Mouse (Mus musculus): ENCODE results near the gene Slc30a4. TPM values are rescaled to one million over a fixed set of nuclear protein-coding genes. Genes with fewer than 3 reads are reported as not detected.

The Slc30a4 gene
- polyA plus RNA-seq (2015; fragmentation: Nextera tagmentation; extraction: Ambion mirVana), result 8.2 and 8.3 TPM in 2 replicates

GRCm38 (mm10) chr2:122702181-122703036 is at the start of gene Slc30a4:
Gene Slc30a4 (minus strand): TSS chr2:122702663.
- H3K4me2 ChIP-seq (ENCODE audit: low read length), result peak within 1 kb of the TSS; percentile 94
- peak within 1 kb of the TSS; percentile 35; the same call in 1 of the 2 replicates for H3K27ac ChIP-seq (ENCODE audit: low read length)
- H3K4me1 ChIP-seq (replicated peaks; ENCODE audit: control insufficient read depth, insufficient read depth, low read length), result peaks cover 18% of the 10 kb centered on the region
- no peaks in the 10 kb centered on the region for H3K36me3 ChIP-seq (ENCODE audit: control insufficient read depth, insufficient read depth)
- H3K9ac ChIP-seq (replicated peaks; ENCODE audit: low read depth, low read length), result peak within 1 kb of the TSS; percentile 85
- H3K4me3 ChIP-seq (replicated peaks; ENCODE audit: low read length), result peak within 1 kb of the TSS; percentile 76
- no peaks in the 10 kb centered on the region for H3K9me3 ChIP-seq (ENCODE audit: control insufficient read depth, low read length)
- peak; percentile 98 for ATAC-seq
- peaks cover 5% of the 10 kb centered on the region; the same call in 1 of the 2 replicates for H3K27me3 ChIP-seq (replicated peaks; ENCODE audit: control insufficient read depth, insufficient read depth, low read length)
- under 1% methylated on average over 93 of the region's 111 CpGs for WGBS

- Histone ChIP-seq H3K9ac (replicated peaks; ENCODE audit: low read depth, low read length) (no peak overlapping the region), H3K9me3 (ENCODE audit: control insufficient read depth, low read length) (no peaks in the 10 kb centered on the region), H3K27me3 (replicated peaks; ENCODE audit: control insufficient read depth, insufficient read depth, low read length) (no peaks in the 10 kb centered on the region), H3K27ac (ENCODE audit: low read length) (no peak overlapping the region), H3K36me3 (ENCODE audit: control insufficient read depth, insufficient read depth) (peaks cover 17% of the 10 kb centered on the region), H3K4me2 (ENCODE audit: low read length) (no peak overlapping the region), H3K4me1 (replicated peaks; ENCODE audit: control insufficient read depth, insufficient read depth, low read length) (no peaks in the 10 kb centered on the region), H3K4me3 (replicated peaks; ENCODE audit: low read length) (no peak overlapping the region)
- no peak for ATAC-seq
- WGBS, result 93% methylated on average over 9 of the region's 9 CpGs
These were observed 44.0 kb upstream of the Slc30a4 start for GRCm38 (mm10) chr2:122746461-122746860.

DNA sequence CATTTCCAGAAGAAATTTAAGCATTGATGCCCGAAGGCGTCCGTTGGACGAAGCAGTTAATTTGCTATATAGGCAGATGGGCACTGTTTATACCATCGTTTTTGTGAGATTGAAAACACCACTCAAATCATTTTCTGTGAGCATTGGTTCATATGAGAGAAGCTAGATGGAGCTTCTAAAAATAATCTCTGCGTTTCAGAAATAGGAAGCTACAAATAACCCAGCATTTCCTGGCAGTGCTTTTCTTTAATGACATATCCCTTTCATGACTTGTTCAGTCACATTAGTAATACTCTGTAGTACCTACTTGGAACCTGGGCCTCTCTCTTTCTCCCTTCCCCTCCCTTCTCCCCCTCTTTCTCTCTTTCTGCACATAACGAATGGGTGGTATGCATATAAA is 36.6 kb upstream of the Slc30a4 start:
- H3K4me2 ChIP-seq (ENCODE audit: low read length), result peak overlapping the region; percentile 88
- ATAC-seq, result no peak
- H3K4me1 ChIP-seq (replicated peaks; ENCODE audit: control insufficient read depth, insufficient read depth, low read length), result peaks cover 13% of the 10 kb centered on the region
- H3K27ac ChIP-seq (ENCODE audit: low read length), result peak overlapping the region; percentile 95
- H3K27me3 ChIP-seq (replicated peaks; ENCODE audit: control insufficient read depth, insufficient read depth, low read length), result peaks cover 6% of the 10 kb centered on the region; the same call in 1 of the 2 replicates
- 29% methylated on average over 7 of the region's 7 CpGs for WGBS
- H3K36me3 ChIP-seq (ENCODE audit: control insufficient read depth, insufficient read depth), result 0 out of 2 replicates have a peak, but pooled peaks cover 5% of the 10 kb centered on the region
- peak overlapping the region; percentile 98 for H3K9ac ChIP-seq (replicated peaks; ENCODE audit: low read depth, low read length)
- no peaks in the 10 kb centered on the region for H3K9me3 ChIP-seq (ENCODE audit: control insufficient read depth, low read length)
- H3K4me3 ChIP-seq (replicated peaks; ENCODE audit: low read length), result peak overlapping the region; percentile 98

- H3K27me3 ChIP-seq (replicated peaks; ENCODE audit: control insufficient read depth, insufficient read depth, low read length), result peaks cover 6% of the 10 kb centered on the region; the same call in 1 of the 2 replicates
- H3K4me1 ChIP-seq (replicated peaks; ENCODE audit: control insufficient read depth, insufficient read depth, low read length), result peaks cover 13% of the 10 kb centered on the region
- peak within 1 kb of the TSS; percentile 98 for H3K9ac ChIP-seq (replicated peaks; ENCODE audit: low read depth, low read length)
- H3K36me3 ChIP-seq (ENCODE audit: control insufficient read depth, insufficient read depth), result 0 out of 2 replicates have a peak, but pooled peaks cover 3% of the 10 kb centered on the region
- H3K4me3 ChIP-seq (replicated peaks; ENCODE audit: low read length), result peak within 1 kb of the TSS; percentile 98
- peak within 1 kb of the TSS; percentile 95 for H3K27ac ChIP-seq (ENCODE audit: low read length)
- peak within 1 kb of the TSS; percentile 88 for H3K4me2 ChIP-seq (ENCODE audit: low read length)
- peak; percentile 96 for ATAC-seq
- H3K9me3 ChIP-seq (ENCODE audit: control insufficient read depth, low read length), result no peaks in the 10 kb centered on the region
- WGBS, result under 1% methylated on average over 56 of the region's 59 CpGs
These were observed 35.7 kb upstream of the Slc30a4 start, which contains the start of gene Bloc1s6 for GRCm38 (mm10) chr2:122737894-122738830. Gene Bloc1s6 (plus strand): TSS chr2:122738503.

GRCm38 (mm10) chr2:122731456-122731855 is 29.0 kb upstream of the Slc30a4 start:
- H3K9ac ChIP-seq (replicated peaks; ENCODE audit: low read depth, low read length), result no peak overlapping the region
- peaks cover 6% of the 10 kb centered on the region; the same call in 1 of the 2 replicates for H3K27me3 ChIP-seq (replicated peaks; ENCODE audit: control insufficient read depth, insufficient read depth, low read length)
- no peaks in the 10 kb centered on the region for H3K9me3 ChIP-seq (ENCODE audit: control insufficient read depth, low read length)
- ATAC-seq, result no peak
- H3K4me3 ChIP-seq (replicated peaks; ENCODE audit: low read length), result no peak overlapping the region
- no peak overlapping the region for H3K27ac ChIP-seq (ENCODE audit: low read length)
- 62% methylated on average over 2 of the region's 2 CpGs for WGBS
- H3K4me1 ChIP-seq (replicated peaks; ENCODE audit: control insufficient read depth, insufficient read depth, low read length), result no peaks in the 10 kb centered on the region
- H3K36me3 ChIP-seq (ENCODE audit: control insufficient read depth, insufficient read depth), result no peaks in the 10 kb centered on the region
- no peak overlapping the region for H3K4me2 ChIP-seq (ENCODE audit: low read length)

DNA sequence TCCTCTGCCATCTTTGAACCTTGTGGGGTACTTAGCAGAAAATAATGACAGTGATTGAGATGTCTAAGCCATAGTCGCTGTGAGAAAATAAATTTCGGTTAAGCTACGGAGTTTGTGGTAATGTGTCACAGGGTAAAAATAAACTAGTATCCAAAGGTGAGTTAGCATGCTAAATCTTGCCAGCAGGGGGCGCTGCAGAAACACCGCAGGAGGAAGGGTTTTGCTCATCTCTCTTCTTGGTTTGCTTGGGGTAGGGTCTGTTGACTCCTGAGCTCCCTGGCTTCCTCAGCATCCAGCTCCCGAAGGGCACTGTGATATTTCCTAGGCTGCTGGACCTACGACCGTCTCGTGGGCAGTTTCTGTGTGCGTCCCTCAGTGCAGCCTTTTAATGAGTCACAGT is 23.1 kb upstream of the Slc30a4 start:
- WGBS, result 56% methylated on average over 10 of the region's 10 CpGs
- no peak overlapping the region for H3K9ac ChIP-seq (replicated peaks; ENCODE audit: low read depth, low read length)
- H3K9me3 ChIP-seq (ENCODE audit: control insufficient read depth, low read length), result no peaks in the 10 kb centered on the region
- H3K4me1 ChIP-seq (replicated peaks; ENCODE audit: control insufficient read depth, insufficient read depth, low read length), result no peaks in the 10 kb centered on the region
- 0 out of 2 replicates have a peak, but pooled peaks cover 2% of the 10 kb centered on the region for H3K27me3 ChIP-seq (replicated peaks; ENCODE audit: control insufficient read depth, insufficient read depth, low read length)
- no peak overlapping the region for H3K4me2 ChIP-seq (ENCODE audit: low read length)
- H3K27ac ChIP-seq (ENCODE audit: low read length), result no peak overlapping the region
- no peaks in the 10 kb centered on the region for H3K36me3 ChIP-seq (ENCODE audit: control insufficient read depth, insufficient read depth)
- ATAC-seq, result no peak
- H3K4me3 ChIP-seq (replicated peaks; ENCODE audit: low read length), result no peak overlapping the region

DNA sequence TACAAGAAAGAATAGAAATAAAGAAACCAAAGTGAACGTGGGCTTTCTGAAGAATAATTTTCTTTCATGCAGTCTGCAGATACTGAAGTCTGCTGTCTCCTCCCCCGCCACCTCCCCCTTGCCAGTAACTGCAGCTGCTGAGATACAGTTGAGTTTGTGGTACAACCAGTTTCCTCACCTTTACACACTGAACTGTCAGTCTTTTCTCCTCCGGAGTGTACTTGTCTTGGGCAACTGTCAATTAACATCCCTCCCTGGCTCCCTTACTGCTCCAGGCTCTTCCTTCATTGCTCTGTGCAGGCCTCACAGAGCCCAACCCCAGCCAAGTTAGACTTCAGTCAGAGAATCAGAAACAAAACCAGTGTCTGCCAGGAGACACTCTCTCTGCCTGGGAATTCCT is 18.1 kb upstream of the Slc30a4 start:
- H3K27me3 ChIP-seq (replicated peaks; ENCODE audit: control insufficient read depth, insufficient read depth, low read length), result 0 out of 2 replicates have a peak, but pooled peaks cover 2% of the 10 kb centered on the region
- no peaks in the 10 kb centered on the region for H3K36me3 ChIP-seq (ENCODE audit: control insufficient read depth, insufficient read depth)
- no peak overlapping the region for H3K27ac ChIP-seq (ENCODE audit: low read length)
- ATAC-seq, result no peak
- H3K4me3 ChIP-seq (replicated peaks; ENCODE audit: low read length), result no peak overlapping the region
- no peaks in the 10 kb centered on the region for H3K4me1 ChIP-seq (replicated peaks; ENCODE audit: control insufficient read depth, insufficient read depth, low read length)
- H3K4me2 ChIP-seq (ENCODE audit: low read length), result no peak overlapping the region
- H3K9ac ChIP-seq (replicated peaks; ENCODE audit: low read depth, low read length), result no peak overlapping the region
- 70% methylated on average over 3 of the region's 3 CpGs for WGBS
- no peaks in the 10 kb centered on the region for H3K9me3 ChIP-seq (ENCODE audit: control insufficient read depth, low read length)

DNA sequence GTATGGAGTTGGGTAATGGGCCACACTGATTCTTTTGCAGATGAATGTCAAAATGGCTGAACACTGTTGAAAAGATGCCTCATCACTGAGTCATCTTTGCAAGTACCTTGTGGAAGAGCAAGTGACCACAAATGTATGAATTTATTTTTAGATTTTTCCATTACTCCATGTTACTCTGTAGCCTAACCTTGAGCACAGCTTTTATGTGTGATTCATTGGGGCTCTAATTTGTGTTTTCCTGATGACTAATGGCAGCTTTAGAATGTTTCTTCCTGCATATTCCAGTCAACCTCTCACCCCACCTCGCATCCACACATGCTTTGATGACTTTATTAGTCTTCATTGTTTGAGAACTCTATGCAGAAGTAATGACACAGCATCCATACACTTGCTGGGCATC is 16.8 kb upstream of the Slc30a4 start:
- H3K4me3 ChIP-seq (replicated peaks; ENCODE audit: low read length), result no peak overlapping the region

More for the DNA sequence above, 16.8 kb upstream of the Slc30a4 start:
- Histone ChIP-seq H3K4me2 (ENCODE audit: low read length) (no peak overlapping the region), H3K9ac (replicated peaks; ENCODE audit: low read depth, low read length) (no peak overlapping the region), H3K27me3 (replicated peaks; ENCODE audit: control insufficient read depth, insufficient read depth, low read length) (0 out of 2 replicates have a peak, but pooled peaks cover 2% of the 10 kb centered on the region), H3K9me3 (ENCODE audit: control insufficient read depth, low read length) (no peaks in the 10 kb centered on the region), H3K27ac (ENCODE audit: low read length) (no peak overlapping the region), H3K36me3 (ENCODE audit: control insufficient read depth, insufficient read depth) (no peaks in the 10 kb centered on the region), H3K4me1 (replicated peaks; ENCODE audit: control insufficient read depth, insufficient read depth, low read length) (no peaks in the 10 kb centered on the region)
- 56% methylated on average over 1 of the region's 1 CpGs for WGBS
- no peak for ATAC-seq

Measured in forebrain, embryonic 16.5 days (tissue).